Mouse (Mus musculus): ENCODE data around the gene Nutf2.
A peak's percentile ranks its signal among the peaks of the same experiment; 100 is the strongest.
"Not testable (repeated sequence)": the region's sequence is repeated elsewhere in the genome, so short reads cannot be mapped to it uniquely, and the experiment has no call there.

Nutf2 gene

GRCm38 (mm10) chr8:105860143-105860981, at the start of gene Nutf2:
Gene Nutf2 (plus strand): TSS chr8:105860580.
- DNase-seq (ENCODE audit: low spot score), result peak; percentile 92

- DNase-seq (ENCODE audit: low spot score), result no peak
These were observed 49.3 kb upstream of the Nutf2 start for GRCm38 (mm10) chr8:105811061-105811460.

- DNase-seq (ENCODE audit: low spot score), result peak; percentile 18
These were observed 48.8 kb upstream of the Nutf2 start for GRCm38 (mm10) chr8:105811543-105811942.

GRCm38 (mm10) chr8:105812511-105812910, 47.9 kb upstream of the Nutf2 start:
- DNase-seq (ENCODE audit: low spot score), result no peak

- DNase-seq (ENCODE audit: low spot score), result no peak
These were observed 47.1 kb upstream of the Nutf2 start for GRCm38 (mm10) chr8:105813241-105813640.

GRCm38 (mm10) chr8:105819659-105820058, 40.7 kb upstream of the Nutf2 start:
- no peak for DNase-seq (ENCODE audit: low spot score)

- no peak for DNase-seq (ENCODE audit: low spot score)
These were observed 39.5 kb upstream of the Nutf2 start for GRCm38 (mm10) chr8:105820925-105821324.

- peak; percentile 77 for DNase-seq (ENCODE audit: low spot score)
These were observed 34.9 kb upstream of the Nutf2 start for GRCm38 (mm10) chr8:105825506-105825905.

- DNase-seq (ENCODE audit: low spot score), result peak; percentile 11
These were observed 34.0 kb upstream of the Nutf2 start for GRCm38 (mm10) chr8:105826379-105826778.

- DNase-seq (ENCODE audit: low spot score), result peak; percentile 98
These were observed 33.2 kb upstream of the Nutf2 start, which contains the start of the genes Ranbp10 and Tsnaxip1 for GRCm38 (mm10) chr8:105826861-105827848. Gene Ranbp10 (minus strand): TSS chr8:105827350. Gene Tsnaxip1 (plus strand): TSS chr8:105827731.

GRCm38 (mm10) chr8:105833740-105834139, 26.6 kb upstream of the Nutf2 start:
- not testable (repeated sequence) for DNase-seq (ENCODE audit: low spot score)

- peak; percentile 85 for DNase-seq (ENCODE audit: low spot score)
These were observed 25.1 kb upstream of the Nutf2 start for GRCm38 (mm10) chr8:105835318-105835717.

GRCm38 (mm10) chr8:105836991-105837390, 23.4 kb upstream of the Nutf2 start:
- no peak for DNase-seq (ENCODE audit: low spot score)

- no peak for DNase-seq (ENCODE audit: low spot score)
These were observed 21.2 kb upstream of the Nutf2 start for GRCm38 (mm10) chr8:105839209-105839608.

- DNase-seq (ENCODE audit: low spot score), result no peak
These were observed 13.7 kb upstream of the Nutf2 start for GRCm38 (mm10) chr8:105846678-105847077.

GRCm38 (mm10) chr8:105850014-105850413, 10.4 kb upstream of the Nutf2 start:
- no peak for DNase-seq (ENCODE audit: low spot score)

GRCm38 (mm10) chr8:105850611-105851010, 9.8 kb upstream of the Nutf2 start:
- no peak for DNase-seq (ENCODE audit: low spot score)

- DNase-seq (ENCODE audit: low spot score), result peak; percentile 90
These were observed 8.7 kb upstream of the Nutf2 start for GRCm38 (mm10) chr8:105851651-105852143.

GRCm38 (mm10) chr8:105852146-105852729, 8.1 kb upstream of the Nutf2 start:
- no peak for DNase-seq (ENCODE audit: low spot score)

GRCm38 (mm10) chr8:105853178-105853577, 7.2 kb upstream of the Nutf2 start, which contains the start of gene Cenpt:
Gene Cenpt (minus strand): TSS chr8:105853278.
- no peak for DNase-seq (ENCODE audit: low spot score)

- no peak for DNase-seq (ENCODE audit: low spot score)
These were observed 6.1 kb upstream of the Nutf2 start for GRCm38 (mm10) chr8:105854303-105854702.

GRCm38 (mm10) chr8:105854715-105855216, 5.6 kb upstream of the Nutf2 start, which contains the start of gene Thap11:
Gene Thap11 (plus strand): TSS chr8:105855132.
- DNase-seq (ENCODE audit: low spot score), result peak; percentile 90

Data from T-cell, adult 2 months (primary cell).